Mouse (Mus musculus): ENCODE measurements around the gene Lix1l. TPM values are rescaled to one million over a fixed set of nuclear protein-coding genes. Genes with fewer than 3 reads are reported as not detected.

Lix1l gene
- polyA plus RNA-seq, 2 experiments from 2014 or later, result 0.41 to 0.77 TPM

DNA sequence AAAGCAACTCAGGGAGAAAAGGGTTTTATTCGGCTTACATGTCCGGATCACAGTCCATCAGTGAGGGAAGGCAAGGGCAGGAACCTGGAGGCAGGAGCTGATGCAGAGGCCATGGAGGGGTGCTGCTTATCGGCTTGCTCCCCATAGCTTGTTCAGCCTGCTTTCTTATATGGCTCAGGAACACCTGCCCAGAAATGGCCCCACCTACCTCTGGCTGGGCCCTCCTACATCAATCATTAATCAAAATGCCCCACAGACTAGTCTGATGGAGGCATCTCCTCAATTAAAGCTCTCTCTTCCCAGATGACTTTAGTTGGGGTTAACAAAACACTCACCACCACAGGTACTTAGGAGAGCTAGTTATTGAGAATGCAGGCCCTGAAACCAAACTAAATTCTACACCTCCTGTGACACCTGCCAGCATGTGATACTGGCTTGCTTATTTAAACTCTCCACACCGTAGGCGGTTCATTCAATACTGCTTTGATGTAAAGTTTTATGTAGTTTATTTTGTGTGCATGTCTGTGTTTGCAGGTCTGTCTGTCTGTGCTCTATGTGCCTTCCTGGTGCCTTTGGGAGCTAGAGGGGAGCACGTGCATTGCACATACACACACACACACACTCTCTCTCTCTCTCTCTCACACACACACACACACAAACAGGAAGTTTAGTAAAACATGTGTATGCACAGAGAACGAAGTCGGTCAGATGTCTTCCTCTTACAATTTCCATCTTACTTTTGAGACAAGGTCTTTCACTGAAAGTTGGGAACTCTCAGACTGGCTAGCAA lies 34.1 kb upstream of the Lix1l start:
- peak; percentile 32 for ATAC-seq

DNA sequence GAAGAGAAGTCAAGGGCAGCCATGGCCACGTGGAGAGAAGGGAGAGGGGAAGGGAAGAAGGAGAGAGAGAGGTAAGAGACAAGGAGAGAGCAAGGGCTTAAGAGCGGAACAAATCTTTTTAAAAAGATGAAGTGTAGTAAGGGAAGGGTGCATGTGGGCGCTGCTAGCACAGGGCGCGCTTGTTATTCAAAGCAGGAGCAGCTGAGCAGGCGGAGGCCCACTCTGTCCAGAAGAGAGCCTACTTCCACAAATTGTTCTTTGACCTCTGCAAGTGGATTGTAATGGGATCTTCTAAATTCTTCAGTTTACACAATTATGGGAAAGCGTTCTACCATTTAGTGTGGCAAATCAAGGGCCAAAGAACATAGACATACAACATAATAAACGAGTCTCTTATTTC lies 32.3 kb upstream of the Lix1l start:
- no peak for ATAC-seq

DNA sequence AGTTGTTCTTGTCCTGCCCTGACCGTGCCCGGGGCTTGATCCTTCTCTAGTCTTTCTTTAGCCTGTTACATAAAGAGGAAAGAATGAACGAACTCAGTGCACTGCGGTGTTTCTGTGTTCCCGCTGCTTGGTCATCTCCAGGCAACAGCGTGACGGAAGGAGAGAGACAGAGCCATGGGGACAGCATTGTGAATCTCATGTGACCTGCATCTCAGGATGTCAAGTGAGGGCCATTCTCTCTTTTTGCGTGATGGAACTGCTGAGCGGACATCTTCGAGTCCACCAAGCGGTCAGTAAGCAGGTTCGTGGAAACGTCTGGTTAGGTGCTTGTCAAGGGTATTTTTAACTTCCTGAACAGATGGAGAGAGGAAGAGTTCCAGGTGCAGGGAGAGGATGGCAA lies 31.4 kb upstream of the Lix1l start:
- no peak for ATAC-seq

DNA sequence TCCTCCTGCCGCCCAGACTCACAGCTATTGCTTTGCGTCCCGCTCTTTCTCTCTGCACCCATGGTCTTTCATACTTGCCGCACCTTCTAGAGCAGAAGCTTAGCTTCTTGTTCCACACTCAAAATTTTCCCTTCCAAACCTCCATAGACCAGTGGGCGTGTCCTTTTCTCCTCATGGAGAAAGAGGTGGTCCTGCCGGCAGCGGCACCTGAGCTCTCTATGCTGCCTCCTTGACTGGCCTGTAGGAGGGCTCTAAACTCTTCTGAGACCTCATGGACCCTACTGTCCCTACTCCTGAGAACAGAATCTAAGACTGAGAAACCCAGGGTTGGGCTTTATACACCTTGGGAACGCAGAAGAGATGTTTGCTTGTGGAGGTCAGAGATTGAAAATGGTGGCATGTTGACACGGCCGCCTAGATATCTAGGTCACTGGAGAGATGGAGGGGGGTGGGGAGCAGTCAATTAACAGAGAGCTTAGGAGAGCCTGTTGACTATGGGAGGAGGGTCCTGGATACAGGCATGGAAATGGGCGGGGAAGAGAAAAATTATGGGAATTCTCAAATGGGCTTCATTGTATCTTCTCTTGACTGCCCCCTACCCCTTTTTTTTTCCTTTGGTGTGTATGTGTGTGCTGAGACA lies 30.9 kb upstream of the Lix1l start:
- ATAC-seq, result no peak

DNA sequence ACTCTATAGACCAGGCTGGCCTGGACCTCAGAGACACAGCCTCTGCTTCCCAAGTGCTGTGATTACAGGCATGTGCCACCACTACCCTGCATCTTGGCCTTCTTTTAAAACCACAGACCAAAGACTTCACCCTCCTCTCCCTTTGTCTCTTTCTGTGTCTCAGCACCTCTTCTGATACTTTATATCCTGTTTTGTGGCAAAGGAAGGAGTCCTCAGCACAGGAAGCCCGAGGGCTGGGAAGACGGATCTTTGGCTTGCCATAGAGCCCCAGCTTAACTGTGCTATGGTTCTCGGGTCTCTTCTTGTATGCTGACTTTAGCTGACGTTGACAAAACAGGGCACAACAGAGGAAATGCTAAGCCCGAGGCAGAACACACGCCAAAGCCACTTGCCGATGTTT lies 30.3 kb upstream of the Lix1l start:
- peak; percentile 53 for ATAC-seq

- ATAC-seq, result no peak
These were observed 29.6 kb upstream of the Lix1l start for GRCm38 (mm10) chr3:96571336-96571735.

DNA sequence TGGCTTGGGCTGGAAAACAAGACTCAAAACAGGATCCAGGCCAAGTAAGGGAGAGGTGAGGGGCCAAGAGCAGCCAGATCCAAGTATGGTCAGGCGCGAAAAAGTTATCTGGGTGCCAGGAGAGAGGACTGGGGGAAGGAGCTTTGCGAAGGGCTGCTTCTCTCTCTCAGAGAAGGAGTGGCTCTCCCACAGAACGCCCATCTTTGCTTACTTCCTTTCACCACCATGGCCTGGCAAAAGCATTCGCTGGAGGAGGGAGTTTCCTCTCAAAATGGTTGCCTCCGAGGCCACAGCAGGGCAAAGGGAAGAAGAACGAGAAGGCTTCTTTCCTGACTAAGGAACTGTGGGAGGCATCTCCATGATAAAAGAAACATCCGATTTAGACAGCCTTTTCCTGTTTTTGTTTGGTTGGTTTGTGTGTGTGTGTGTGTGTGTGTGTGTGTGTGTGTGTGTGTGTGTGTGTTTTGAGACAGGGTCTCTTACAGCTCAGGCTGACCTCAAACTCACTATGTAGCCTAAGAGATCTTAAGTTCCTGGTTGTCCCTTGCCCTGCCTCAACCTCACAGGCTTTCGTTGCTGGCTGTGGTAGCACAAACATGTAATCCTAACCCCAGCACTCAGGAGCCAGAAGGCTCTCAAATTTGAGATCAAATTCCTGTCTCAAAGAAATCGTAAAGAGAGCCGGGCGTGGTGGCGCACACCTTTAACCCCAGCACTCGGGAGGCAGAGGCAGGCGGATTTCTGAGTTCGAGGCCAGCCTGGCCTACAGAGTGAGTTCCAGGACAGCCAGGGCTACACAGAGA lies 28.9 kb upstream of the Lix1l start:
- no peak for ATAC-seq

DNA sequence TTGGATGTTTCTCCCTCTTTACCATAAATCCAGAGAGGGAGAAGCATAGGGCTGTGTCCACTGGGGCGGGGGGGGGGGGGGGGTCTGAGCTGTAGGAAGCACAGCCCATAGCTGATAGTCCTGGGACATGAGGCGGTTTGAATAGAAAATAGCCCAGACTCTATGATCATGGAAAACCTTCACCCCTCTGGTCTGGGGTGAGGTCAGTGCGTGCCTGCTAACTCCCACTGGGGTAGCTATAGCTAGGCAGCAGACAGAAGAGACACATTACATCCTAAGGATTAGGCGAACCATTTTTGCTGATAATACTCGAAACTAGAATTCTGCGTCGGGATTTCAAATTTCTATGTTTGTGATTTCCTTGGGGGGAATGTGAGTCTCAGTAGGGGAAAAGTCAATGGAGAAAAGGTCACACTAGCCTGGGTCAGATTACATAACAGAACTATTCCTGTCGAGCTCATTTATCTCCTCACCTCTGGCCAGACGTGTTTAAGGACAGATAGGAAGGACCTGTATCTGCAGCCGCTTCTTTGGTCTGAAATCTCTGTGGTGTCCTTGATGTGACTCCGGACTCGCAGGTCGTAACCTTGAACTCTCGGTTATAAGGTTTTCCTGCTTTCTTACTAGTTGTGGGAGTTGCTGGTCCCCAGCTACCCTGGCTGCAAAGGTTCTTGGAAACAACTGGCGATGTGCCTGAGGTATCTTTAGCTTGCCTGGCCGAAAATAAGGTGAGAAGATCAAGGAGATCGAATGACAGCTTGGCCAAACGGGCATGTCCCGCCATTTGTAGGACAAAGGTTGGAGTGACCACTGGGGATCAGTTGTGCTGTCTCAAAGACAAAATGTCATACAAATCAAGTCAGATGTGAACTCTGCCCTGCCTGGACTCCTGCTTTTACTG lies 27.1 kb upstream of the Lix1l start:
- no peak for ATAC-seq

GRCm38 (mm10) chr3:96575272-96575984 lies 25.5 kb upstream of the Lix1l start:
- no peak for ATAC-seq

GRCm38 (mm10) chr3:96576005-96576658 lies 24.8 kb upstream of the Lix1l start:
- ATAC-seq, result peak; percentile 22

DNA sequence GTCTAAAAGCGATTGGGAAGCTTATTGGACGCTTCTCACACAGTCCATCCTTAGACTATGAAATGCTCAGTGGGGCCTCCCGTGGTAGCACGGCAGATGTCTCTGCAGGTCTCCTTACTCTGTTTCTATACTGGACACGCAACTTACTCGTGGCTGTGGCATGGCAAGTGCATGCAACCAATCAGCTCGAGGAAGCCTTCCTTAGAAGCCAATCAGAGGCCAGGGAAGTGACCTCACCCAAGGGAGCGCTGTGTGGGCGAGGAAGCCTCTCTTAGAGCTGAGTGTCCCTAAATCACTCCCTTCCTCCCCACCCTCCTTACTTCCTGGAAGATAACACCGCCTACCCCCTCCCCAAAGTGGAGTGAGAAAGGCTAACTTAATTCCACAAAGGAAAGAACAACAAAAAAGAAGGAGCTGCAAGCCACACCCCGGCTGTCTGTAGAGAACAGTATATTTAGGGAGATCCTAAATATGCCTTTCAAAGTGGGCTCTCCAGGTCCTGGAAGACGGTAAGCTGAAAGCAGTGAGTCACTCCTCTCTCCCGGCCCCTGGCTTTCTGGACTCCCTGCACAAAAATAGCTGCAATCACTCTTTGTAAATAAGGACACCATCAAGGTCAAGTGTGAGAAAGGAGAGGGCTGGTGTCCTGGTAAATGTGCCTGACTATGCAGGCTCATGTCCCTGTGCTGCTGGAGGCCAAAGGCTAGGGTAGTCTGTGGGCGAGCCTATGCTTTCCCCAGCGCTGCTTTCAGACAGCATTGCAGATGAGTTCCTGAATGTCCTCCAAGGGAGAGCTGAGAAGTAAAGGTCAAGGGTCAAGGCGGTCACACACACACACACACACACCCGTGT lies 24.0 kb upstream of the Lix1l start, which contains the start of gene Gm16253:
Gene Gm16253, plus strand, starts transcription at position 295 of the 852 bp plus-strand sequence.
- ATAC-seq, result peak; percentile 87

DNA sequence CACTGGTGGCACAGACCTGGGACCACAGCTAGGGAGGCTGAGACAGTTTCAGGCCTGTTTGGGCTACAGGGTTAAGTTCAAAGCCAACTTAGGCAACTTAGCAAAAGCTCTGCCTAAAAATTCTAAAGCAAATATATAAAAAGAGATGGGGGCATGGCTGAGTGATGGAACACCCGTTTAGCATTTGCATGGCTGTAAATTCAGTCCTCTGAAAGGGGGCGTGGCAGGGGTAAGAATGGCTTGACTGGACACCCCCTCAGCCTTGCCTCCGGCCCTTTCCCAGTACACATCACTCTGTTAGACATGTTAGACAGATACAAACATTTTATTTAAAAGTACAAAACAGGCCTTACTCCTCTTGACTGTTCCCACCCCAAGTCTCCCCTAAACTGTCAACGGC lies 23.4 kb upstream of the Lix1l start:
- ATAC-seq, result no peak

GRCm38 (mm10) chr3:96578561-96579238 lies 22.2 kb upstream of the Lix1l start:
- no peak for ATAC-seq

GRCm38 (mm10) chr3:96579239-96579750 lies 21.7 kb upstream of the Lix1l start:
- no peak for ATAC-seq

GRCm38 (mm10) chr3:96579885-96580454 lies 21.0 kb upstream of the Lix1l start:
- peak; percentile 62 for ATAC-seq

- ATAC-seq, result no peak
These were observed 19.8 kb upstream of the Lix1l start for GRCm38 (mm10) chr3:96581141-96581540.

- ATAC-seq, result no peak
These were observed 19.0 kb upstream of the Lix1l start for GRCm38 (mm10) chr3:96581771-96582515.

- no peak for ATAC-seq
These were observed 17.6 kb upstream of the Lix1l start for GRCm38 (mm10) chr3:96583386-96583785.

All from CD4-positive, CD25-positive, alpha-beta regulatory T cell, adult 4 months (primary cell).